Mouse (Mus musculus): ENCODE data around the gene Ecel1. TPM values are rescaled to one million over a fixed set of nuclear protein-coding genes. Genes with fewer than 3 reads are reported as not detected.

The Ecel1 gene
- polyA plus RNA-seq, 1 experiment: 49.0 TPM

DNA sequence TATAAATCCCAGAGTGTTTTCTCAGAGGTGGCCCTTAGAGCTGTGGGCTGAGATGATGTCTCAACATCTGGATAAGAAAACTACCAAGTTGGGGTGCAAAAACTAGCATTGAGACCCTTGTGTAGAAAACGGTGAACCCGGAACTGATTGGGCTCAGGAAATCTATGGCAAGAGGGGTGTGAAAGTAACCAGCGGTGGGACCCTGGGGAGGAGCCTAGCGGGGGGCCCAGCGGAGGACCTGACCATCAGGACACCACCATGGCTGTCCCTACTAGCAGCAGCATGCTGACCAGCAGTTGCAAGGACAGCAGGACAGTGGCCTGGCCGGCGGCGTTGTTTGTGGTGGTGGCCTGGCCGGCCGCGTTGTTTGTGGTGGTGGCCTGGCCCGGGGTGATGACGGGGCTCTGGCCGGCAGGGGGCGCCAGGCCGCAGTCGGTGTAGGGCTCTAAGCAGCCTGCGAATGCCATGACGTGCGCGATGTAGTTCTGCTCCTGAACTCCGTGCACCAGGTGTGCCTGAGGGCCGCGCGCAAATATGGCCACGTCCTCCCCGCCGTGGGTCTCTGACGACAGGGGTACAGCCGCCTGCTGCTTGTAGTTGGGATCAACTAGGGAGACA lies 57.9 kb downstream of the Ecel1 start:
- DNase-seq (ENCODE audit: low read depth): peak; percentile 60
- peak; percentile 70 for TF ChIP-seq CTCF (IDR thresholded peaks at IDR 0.05; ENCODE audit: borderline replicate concordance, extremely low read depth, insufficient read depth, insufficient read length)
- no peak for TF ChIP-seq POLR2A (IDR thresholded peaks at IDR 0.05; ENCODE audit: borderline replicate concordance, extremely low read depth, insufficient read depth, insufficient read length, poor library complexity, severe bottlenecking)

Other genes starting within 250 kb of the Ecel1 start
- not detected in 2 replicates for gene Alppl2, start 66.6 kb downstream of the Ecel1 start, polyA plus RNA-seq (2012; rRNA removed)
- 0.06 TPM in 1 of 2 replicates, not detected in the other for gene Alpi, start 54.9 kb downstream of the Ecel1 start, polyA plus RNA-seq (2012; rRNA removed)
- 0.05 TPM in 1 of 2 replicates, not detected in the other for gene Akp3, start 31.5 kb downstream of the Ecel1 start, polyA plus RNA-seq (2012; rRNA removed)
- gene Prss56, start 26.8 kb upstream of the Ecel1 start, polyA plus RNA-seq (2012; rRNA removed): 0.28 and 1.3 TPM in 2 replicates
- 0.07 and 0.14 TPM in 2 replicates for gene Chrnd, start 34.1 kb upstream of the Ecel1 start, polyA plus RNA-seq (2012; rRNA removed)
- gene Chrng, start 48.1 kb upstream of the Ecel1 start, polyA plus RNA-seq (2012; rRNA removed): 0.16 and 0.85 TPM in 2 replicates
- gene Eif4e2, start 57.4 kb upstream of the Ecel1 start, polyA plus RNA-seq (2012; rRNA removed): 52.7 and 79.7 TPM in 2 replicates
- 1.2 and 1.5 TPM in 2 replicates for gene Efhd1, start 107.8 kb upstream of the Ecel1 start, polyA plus RNA-seq (2012; rRNA removed)
- 58.2 and 75.1 TPM in 2 replicates for gene Gigyf2, start 170.5 kb upstream of the Ecel1 start, polyA plus RNA-seq (2012; rRNA removed)
- gene Kcnj13, start 238.2 kb upstream of the Ecel1 start, polyA plus RNA-seq (2012; rRNA removed): 2.7 and 6.8 TPM in 2 replicates